Mouse (Mus musculus) forebrain, embryonic 12.5 days (tissue): ENCODE data around the gene Dop1a. TPM values are rescaled to one million over a fixed set of nuclear protein-coding genes. Genes with fewer than 3 reads are reported as not detected.

Source experiments
- ATAC-seq: fragments of 200-750 bp; cut with Nextera tagmentation; 2 replicates; pipeline ENCODE4 v1.8.0; 2017; ENCODE audit warnings: moderate TSS enrichment; ENCODE audit not compliant: low FRiP score
- H3K27ac ChIP-seq: fragments of 300-500 bp; sonication (generic); 2 replicates; pipeline ENCODE4 v1.5.1; 2016; ENCODE audit warnings: mild to moderate bottlenecking
- H3K27me3 ChIP-seq: fragments of 300-500 bp; sonication (generic); 2 replicates; pipeline ENCODE4 v1.6.1; 2016; ENCODE audit warnings: mild to moderate bottlenecking
- H3K36me3 ChIP-seq: fragments of 300-500 bp; sonication (generic); replicated peaks from 2 replicates; pipeline ENCODE4 v1.6.1; 2016; ENCODE audit warnings: mild to moderate bottlenecking
- H3K4me1 ChIP-seq: fragments of 300-500 bp; sonication (generic); 2 replicates; pipeline ENCODE4 v1.6.1; 2016
- H3K4me2 ChIP-seq: fragments of 300-500 bp; sonication (generic); 2 replicates; pipeline ENCODE4 v1.6.1; 2016; ENCODE audit warnings: mild to moderate bottlenecking, moderate library complexity
- H3K4me3 ChIP-seq: fragments of 300-500 bp; sonication (generic); replicated peaks from 2 replicates; pipeline ENCODE4 v1.5.1; 2016; ENCODE audit warnings: mild to moderate bottlenecking
- H3K9ac ChIP-seq: fragments of 300-500 bp; sonication (generic); 2 replicates; pipeline ENCODE4 v1.6.1; 2016; ENCODE audit warnings: mild to moderate bottlenecking
- H3K9me3 ChIP-seq: fragments of 300-500 bp; sonication (generic); 2 replicates; pipeline ENCODE4 v1.6.1; 2016
- WGBS: fragments of 180-500 bp; shearing (Covaris S2); methylation state at CpG from one replicate; pipeline ENCODE4 v1.1.7; 2016; 5-methylcytosine and 5-hydroxymethylcytosine counted together
- polyA plus RNA-seq: library from polyadenylated mRNA; unstranded; fragments of >200 nt; fragmentation: Nextera tagmentation; extraction: Ambion mirVana; gene quantifications from 2 replicates; pipeline ENCODE4 v1.2.1, GENCODE M21; 2016

Gene Dop1a
- polyA plus RNA-seq, 1 experiment from 2014 or later, result 21.7 TPM

- Histone ChIP-seq H3K27me3 (no peaks in the 10 kb centered on the region), H3K36me3 (peaks cover 16% of the 10 kb centered on the region), H3K9ac (no peak overlapping the region), H3K4me3 (no peak overlapping the region), H3K4me1 (no peaks in the 10 kb centered on the region), H3K9me3 (no peaks in the 10 kb centered on the region), H3K27ac (no peak overlapping the region), H3K4me2 (no peak overlapping the region)
- no peak for ATAC-seq
- WGBS, result 84% methylated on average over 3 of the region's 3 CpGs
These were observed 47.4 kb downstream of the Dop1a start for GRCm38 (mm10) chr9:86514390-86514789.

GRCm38 (mm10) chr9:86514798-86515197 lies 47.8 kb downstream of the Dop1a start:
- no peak overlapping the region for H3K4me2 ChIP-seq
- H3K27me3 ChIP-seq, result no peaks in the 10 kb centered on the region
- H3K4me3 ChIP-seq, result no peak overlapping the region
- no peak overlapping the region for H3K9ac ChIP-seq
- no peak for ATAC-seq
- WGBS, result 96% methylated on average over 4 of the region's 4 CpGs
- H3K27ac ChIP-seq, result no peak overlapping the region
- H3K36me3 ChIP-seq, result peaks cover 17% of the 10 kb centered on the region
- H3K4me1 ChIP-seq, result no peaks in the 10 kb centered on the region
- H3K9me3 ChIP-seq, result no peaks in the 10 kb centered on the region

- no peak overlapping the region for H3K9ac ChIP-seq
- no peaks in the 10 kb centered on the region for H3K4me1 ChIP-seq
- no peak overlapping the region for H3K4me3 ChIP-seq
- H3K27me3 ChIP-seq, result no peaks in the 10 kb centered on the region
- no peak overlapping the region for H3K27ac ChIP-seq
- H3K4me2 ChIP-seq, result no peak overlapping the region
- no peak for ATAC-seq
- H3K36me3 ChIP-seq, result peaks cover 11% of the 10 kb centered on the region
- no peaks in the 10 kb centered on the region for H3K9me3 ChIP-seq
These were observed 55.4 kb downstream of the Dop1a start for GRCm38 (mm10) chr9:86522335-86522734.

GRCm38 (mm10) chr9:86525600-86525999 lies 58.6 kb downstream of the Dop1a start:
- Histone ChIP-seq H3K4me1 (no peaks in the 10 kb centered on the region), H3K9ac (no peak overlapping the region), H3K9me3 (no peaks in the 10 kb centered on the region), H3K36me3 (0 out of 2 replicates have a peak, but pooled peaks cover 6% of the 10 kb centered on the region), H3K27ac (no peak overlapping the region), H3K4me3 (no peak overlapping the region), H3K27me3 (no peaks in the 10 kb centered on the region), H3K4me2 (no peak overlapping the region)
- ATAC-seq, result no peak
- WGBS, result 68% methylated on average over 2 of the region's 2 CpGs

- Histone ChIP-seq H3K9ac (no peak overlapping the region), H3K4me1 (no peaks in the 10 kb centered on the region), H3K27ac (no peak overlapping the region), H3K4me2 (no peak overlapping the region), H3K36me3 (peaks cover 22% of the 10 kb centered on the region), H3K4me3 (no peak overlapping the region), H3K27me3 (no peaks in the 10 kb centered on the region), H3K9me3 (no peaks in the 10 kb centered on the region)
- no peak for ATAC-seq
- WGBS, result 85% methylated on average over 5 of the region's 5 CpGs
These were observed 67.1 kb downstream of the Dop1a start for GRCm38 (mm10) chr9:86534071-86534470.

GRCm38 (mm10) chr9:86543451-86543850 lies 76.5 kb downstream of the Dop1a start:
- ATAC-seq, result peak; percentile 58; the same call in 1 of the 2 replicates
- Histone ChIP-seq H3K27ac (peak overlapping the region; percentile 59), H3K9me3 (no peaks in the 10 kb centered on the region), H3K4me1 (no peaks in the 10 kb centered on the region; the same call in 1 of the 2 replicates), H3K9ac (no peak overlapping the region), H3K4me2 (no peak overlapping the region), H3K27me3 (no peaks in the 10 kb centered on the region), H3K4me3 (no peak overlapping the region), H3K36me3 (peaks cover 13% of the 10 kb centered on the region)
- WGBS, result 47% methylated on average over 3 of the region's 3 CpGs

GRCm38 (mm10) chr9:86544559-86544958 lies 77.6 kb downstream of the Dop1a start:
- peaks cover 22% of the 10 kb centered on the region for H3K36me3 ChIP-seq
- H3K27ac ChIP-seq, result no peak overlapping the region
- H3K27me3 ChIP-seq, result no peaks in the 10 kb centered on the region
- ATAC-seq, result no peak
- no peaks in the 10 kb centered on the region; the same call in 1 of the 2 replicates for H3K4me1 ChIP-seq
- WGBS, result 79% methylated on average over 1 of the region's 1 CpGs
- no peak overlapping the region for H3K4me3 ChIP-seq
- no peak overlapping the region for H3K9ac ChIP-seq
- no peak overlapping the region for H3K4me2 ChIP-seq
- no peaks in the 10 kb centered on the region for H3K9me3 ChIP-seq

- no peaks in the 10 kb centered on the region for H3K9me3 ChIP-seq
- no peak overlapping the region for H3K4me2 ChIP-seq
- no peak overlapping the region for H3K9ac ChIP-seq
- ATAC-seq, result no peak
- no peak overlapping the region for H3K4me3 ChIP-seq
- WGBS, result 94% methylated on average over 5 of the region's 5 CpGs
- no peak overlapping the region for H3K27ac ChIP-seq
- no peaks in the 10 kb centered on the region for H3K4me1 ChIP-seq
- H3K27me3 ChIP-seq, result no peaks in the 10 kb centered on the region
- peaks cover 46% of the 10 kb centered on the region for H3K36me3 ChIP-seq
These were observed 82.7 kb downstream of the Dop1a start for GRCm38 (mm10) chr9:86549637-86550162.

GRCm38 (mm10) chr9:86550717-86551116 lies 83.8 kb downstream of the Dop1a start:
- H3K9ac ChIP-seq, result no peak overlapping the region
- H3K4me1 ChIP-seq, result no peaks in the 10 kb centered on the region
- H3K27me3 ChIP-seq, result no peaks in the 10 kb centered on the region
- no peak overlapping the region for H3K4me3 ChIP-seq
- 93% methylated on average over 3 of the region's 3 CpGs for WGBS
- no peak overlapping the region for H3K4me2 ChIP-seq
- no peak for ATAC-seq
- H3K36me3 ChIP-seq, result peaks cover 48% of the 10 kb centered on the region
- H3K27ac ChIP-seq, result no peak overlapping the region
- no peaks in the 10 kb centered on the region for H3K9me3 ChIP-seq

GRCm38 (mm10) chr9:86553886-86554285 lies 86.9 kb downstream of the Dop1a start:
- no peak overlapping the region for H3K4me2 ChIP-seq
- 88% methylated on average over 9 of the region's 9 CpGs for WGBS
- H3K36me3 ChIP-seq, result peaks cover 69% of the 10 kb centered on the region

GRCm38 (mm10) chr9:86554641-86555040 lies 87.7 kb downstream of the Dop1a start:
- H3K36me3 ChIP-seq, result peaks cover 71% of the 10 kb centered on the region
- H3K9ac ChIP-seq, result no peak overlapping the region
- H3K27me3 ChIP-seq, result no peaks in the 10 kb centered on the region
- no peak for ATAC-seq
- no peak overlapping the region for H3K4me3 ChIP-seq
- 93% methylated on average over 4 of the region's 4 CpGs for WGBS
- no peaks in the 10 kb centered on the region for H3K9me3 ChIP-seq
- H3K27ac ChIP-seq, result no peak overlapping the region
- no peaks in the 10 kb centered on the region for H3K4me1 ChIP-seq
- H3K4me2 ChIP-seq, result no peak overlapping the region

More at GRCm38 (mm10) chr9:86553886-86554285, 86.9 kb downstream of the Dop1a start:
- no peak overlapping the region for H3K4me3 ChIP-seq
- H3K4me1 ChIP-seq, result no peaks in the 10 kb centered on the region
- H3K9ac ChIP-seq, result no peak overlapping the region
- no peaks in the 10 kb centered on the region for H3K9me3 ChIP-seq
- no peak overlapping the region for H3K27ac ChIP-seq
- H3K27me3 ChIP-seq, result no peaks in the 10 kb centered on the region
- ATAC-seq, result no peak

GRCm38 (mm10) chr9:86560543-86560942 lies 93.6 kb downstream of the Dop1a start:
- WGBS, result 88% methylated on average over 3 of the region's 3 CpGs
- Histone ChIP-seq H3K4me1 (no peaks in the 10 kb centered on the region), H3K9me3 (no peaks in the 10 kb centered on the region), H3K36me3 (peaks cover 82% of the 10 kb centered on the region), H3K4me2 (no peak overlapping the region), H3K4me3 (no peak overlapping the region), H3K9ac (no peak overlapping the region), H3K27ac (no peak overlapping the region), H3K27me3 (no peaks in the 10 kb centered on the region)
- ATAC-seq, result no peak

- H3K4me3 ChIP-seq, result no peak overlapping the region
- no peaks in the 10 kb centered on the region for H3K27me3 ChIP-seq
- no peak for ATAC-seq
- H3K9ac ChIP-seq, result no peak overlapping the region
- H3K27ac ChIP-seq, result no peak overlapping the region
- H3K4me2 ChIP-seq, result no peak overlapping the region
- 89% methylated on average over 3 of the region's 3 CpGs for WGBS
- no peaks in the 10 kb centered on the region for H3K9me3 ChIP-seq
- peaks cover 18% of the 10 kb centered on the region for H3K4me1 ChIP-seq
- H3K36me3 ChIP-seq, result peaks cover 34% of the 10 kb centered on the region
These were observed 102.5 kb downstream of the Dop1a start for GRCm38 (mm10) chr9:86569314-86569910.
